Mouse (Mus musculus) brain, embryonic 14.5 days (tissue): ENCODE measurements around the gene Fam185a.

Experiments used
- CTCF ChIP-seq: fragments of 200-500 bp; IDR thresholded peaks from 2 replicates; pipeline ENCODE4 v1.5.1; 2012; ENCODE audit warnings: inconsistent platforms, mild to moderate bottlenecking, moderate library complexity, borderline replicate concordance; ENCODE audit not compliant: insufficient read depth, insufficient read length; ENCODE audit errors: extremely low read depth
- POLR2A ChIP-seq: fragments of 200-500 bp; IDR thresholded peaks from 2 replicates; pipeline ENCODE4 v1.6.1; 2012; ENCODE audit warnings: mild to moderate bottlenecking, inconsistent platforms, borderline replicate concordance; ENCODE audit not compliant: poor library complexity, insufficient read depth, insufficient read length, severe bottlenecking; ENCODE audit errors: extremely low read depth

DNA sequence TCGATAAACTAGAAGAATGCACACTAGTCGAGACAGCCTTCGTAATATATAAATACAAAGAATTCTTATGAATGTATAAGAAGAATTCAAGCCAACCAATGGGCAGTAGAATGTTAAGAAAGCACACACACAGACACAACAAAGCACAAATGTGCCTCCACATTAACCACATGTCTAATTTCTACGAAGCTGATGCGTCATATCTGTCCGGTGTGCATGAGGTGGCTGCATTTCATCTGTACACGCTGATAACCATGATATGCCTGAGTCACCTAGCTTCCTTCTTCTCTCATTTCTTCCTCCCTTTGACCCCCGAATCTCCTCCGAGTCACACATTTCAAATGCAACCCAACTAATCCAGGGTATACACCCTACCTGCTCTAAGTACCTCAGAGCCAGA, 39.8 kb upstream of the Fam185a start:
- TF ChIP-seq POLR2A (no peak), CTCF (no peak)
